Mouse (Mus musculus) G1E (cell line): Measurements from ENCODE around the gene Lama1.

Source experiments
- CTCF ChIP-seq: IDR thresholded peaks from 2 replicates; pipeline ENCODE4 v1.5.1; 2012; ENCODE audit warnings: low read depth, low read length, inconsistent platforms, mixed read lengths
- GATA1 ChIP-seq: IDR thresholded peaks from 2 replicates; pipeline ENCODE4 v1.6.1; 2012; ENCODE audit warnings: borderline replicate concordance, low read length, inconsistent platforms, mixed read lengths
- GATA2 ChIP-seq: IDR thresholded peaks from 2 replicates; pipeline ENCODE4 v1.6.1; 2012; ENCODE audit warnings: low read depth, low read length, inconsistent platforms, borderline replicate concordance
- POLR2AphosphoS5 ChIP-seq: IDR thresholded peaks from 2 replicates; pipeline ENCODE4 v1.6.1; 2012; ENCODE audit warnings: low read depth, low read length, inconsistent platforms; ENCODE audit not compliant: insufficient replicate concordance
- TAL1 ChIP-seq: conservative IDR thresholded peaks from 2 replicates; pipeline ENCODE4 v1.6.1; 2012; ENCODE audit warnings: low read depth, low read length, inconsistent platforms, mixed read lengths

DNA sequence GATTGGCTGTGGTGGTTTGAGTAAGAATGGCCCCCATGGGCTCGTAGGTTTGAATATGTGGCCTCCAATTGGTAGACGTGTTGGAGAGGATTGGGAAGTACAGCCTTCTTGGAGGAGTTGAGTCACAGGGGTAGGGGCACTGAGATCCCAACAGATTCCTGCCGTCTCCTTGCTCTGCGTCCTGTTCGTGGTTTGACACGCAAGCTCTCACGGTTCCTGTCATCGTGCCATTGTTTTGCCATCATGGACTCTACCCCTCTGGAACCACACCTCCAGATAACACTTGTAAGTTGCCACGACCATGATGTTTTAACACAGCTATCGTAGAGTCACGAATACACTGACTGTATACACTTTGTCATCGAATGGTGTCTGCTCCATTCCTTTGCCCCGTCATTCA, 141.9 kb downstream of the Lama1 start:
- TF ChIP-seq CTCF, result no peak
- TF ChIP-seq GATA1, result no peak
- no peak for TF ChIP-seq POLR2AphosphoS5
- TF ChIP-seq TAL1, result no peak
- no peak for TF ChIP-seq GATA2
